Mouse (Mus musculus): ENCODE data around the gene Atp6v0c. TPM values are rescaled to one million over a fixed set of nuclear protein-coding genes. Genes with fewer than 3 reads are reported as not detected.

Gene Atp6v0c
- polyA plus RNA-seq, 1 experiment from 2014 or later = 522 TPM

GRCm38 (mm10) chr17:24201092-24201491 is 31.6 kb upstream of the Atp6v0c start:
- H3K4me3 ChIP-seq (ENCODE audit: low read length) = no peak overlapping the region
- H3K9me3 ChIP-seq (replicated peaks; ENCODE audit: control insufficient read depth, low read length) = no peaks in the 10 kb centered on the region
- no peak for ATAC-seq (replicated peaks; ENCODE audit: extremely low read depth, insufficient read depth, low FRiP score)
- 78% methylated on average over 4 of the region's 4 CpGs for WGBS
- H3K4me2 ChIP-seq (ENCODE audit: low read depth, low read length) = no peak overlapping the region
- H3K27me3 ChIP-seq (ENCODE audit: control insufficient read depth, insufficient read depth, low read length) = peaks cover 3% of the 10 kb centered on the region; the same call in 1 of the 2 replicates
- H3K27ac ChIP-seq (ENCODE audit: low read length) = no peak overlapping the region
- no peaks in the 10 kb centered on the region for H3K36me3 ChIP-seq (ENCODE audit: control insufficient read depth, insufficient read depth)
- no peak overlapping the region for H3K9ac ChIP-seq (ENCODE audit: low read length)
- peaks cover 42% of the 10 kb centered on the region for H3K4me1 ChIP-seq (ENCODE audit: control insufficient read depth, insufficient read depth, low read length)

GRCm38 (mm10) chr17:24199741-24200140 is 30.2 kb upstream of the Atp6v0c start:
- peaks cover 37% of the 10 kb centered on the region for H3K4me1 ChIP-seq (ENCODE audit: control insufficient read depth, insufficient read depth, low read length)

GRCm38 (mm10) chr17:24199252-24199651 is 29.8 kb upstream of the Atp6v0c start:
- Histone ChIP-seq H3K9ac (ENCODE audit: low read length) (no peak overlapping the region), H3K36me3 (ENCODE audit: control insufficient read depth, insufficient read depth) (no peaks in the 10 kb centered on the region), H3K4me1 (ENCODE audit: control insufficient read depth, insufficient read depth, low read length) (peaks cover 33% of the 10 kb centered on the region), H3K27ac (ENCODE audit: low read length) (no peak overlapping the region), H3K9me3 (replicated peaks; ENCODE audit: control insufficient read depth, low read length) (no peaks in the 10 kb centered on the region), H3K4me2 (ENCODE audit: low read depth, low read length) (no peak overlapping the region), H3K4me3 (ENCODE audit: low read length) (no peak overlapping the region), H3K27me3 (ENCODE audit: control insufficient read depth, insufficient read depth, low read length) (no peaks in the 10 kb centered on the region)
- WGBS = 74% methylated on average over 4 of the region's 4 CpGs
- ATAC-seq (replicated peaks; ENCODE audit: extremely low read depth, insufficient read depth, low FRiP score) = no peak

More at GRCm38 (mm10) chr17:24199741-24200140, 30.2 kb upstream of the Atp6v0c start:
- Histone ChIP-seq H3K9ac (ENCODE audit: low read length) (no peak overlapping the region), H3K4me2 (ENCODE audit: low read depth, low read length) (no peak overlapping the region), H3K27ac (ENCODE audit: low read length) (0 out of 2 replicates have a peak overlapping the region, but pooled peaks have one; percentile 8), H3K4me3 (ENCODE audit: low read length) (no peak overlapping the region), H3K36me3 (ENCODE audit: control insufficient read depth, insufficient read depth) (no peaks in the 10 kb centered on the region), H3K27me3 (ENCODE audit: control insufficient read depth, insufficient read depth, low read length) (no peaks in the 10 kb centered on the region), H3K9me3 (replicated peaks; ENCODE audit: control insufficient read depth, low read length) (no peaks in the 10 kb centered on the region)
- 35% methylated on average over 4 of the region's 4 CpGs for WGBS
- peak; percentile 41; the same call in 1 of the 2 replicates for ATAC-seq (replicated peaks; ENCODE audit: extremely low read depth, insufficient read depth, low FRiP score)

- Histone ChIP-seq H3K4me2 (ENCODE audit: low read depth, low read length) (no peak overlapping the region), H3K27me3 (ENCODE audit: control insufficient read depth, insufficient read depth, low read length) (no peaks in the 10 kb centered on the region), H3K4me3 (ENCODE audit: low read length) (no peak overlapping the region), H3K9me3 (replicated peaks; ENCODE audit: control insufficient read depth, low read length) (no peaks in the 10 kb centered on the region), H3K9ac (ENCODE audit: low read length) (no peak overlapping the region), H3K4me1 (ENCODE audit: control insufficient read depth, insufficient read depth, low read length) (peaks cover 30% of the 10 kb centered on the region), H3K27ac (ENCODE audit: low read length) (no peak overlapping the region), H3K36me3 (ENCODE audit: control insufficient read depth, insufficient read depth) (no peaks in the 10 kb centered on the region)
- ATAC-seq (replicated peaks; ENCODE audit: extremely low read depth, insufficient read depth, low FRiP score) = no peak
- WGBS = 40% methylated on average over 15 of the region's 15 CpGs
Observed at GRCm38 (mm10) chr17:24197032-24197824, 27.7 kb upstream of the Atp6v0c start.

- WGBS = 64% methylated on average over 2 of the region's 2 CpGs
- Histone ChIP-seq H3K36me3 (ENCODE audit: control insufficient read depth, insufficient read depth) (no peaks in the 10 kb centered on the region), H3K9ac (ENCODE audit: low read length) (no peak overlapping the region), H3K4me3 (ENCODE audit: low read length) (no peak overlapping the region), H3K27ac (ENCODE audit: low read length) (no peak overlapping the region), H3K4me1 (ENCODE audit: control insufficient read depth, insufficient read depth, low read length) (peaks cover 37% of the 10 kb centered on the region), H3K27me3 (ENCODE audit: control insufficient read depth, insufficient read depth, low read length) (no peaks in the 10 kb centered on the region), H3K9me3 (replicated peaks; ENCODE audit: control insufficient read depth, low read length) (no peaks in the 10 kb centered on the region), H3K4me2 (ENCODE audit: low read depth, low read length) (no peak overlapping the region)
- ATAC-seq (replicated peaks; ENCODE audit: extremely low read depth, insufficient read depth, low FRiP score) = no peak
Observed at GRCm38 (mm10) chr17:24195349-24195748, 25.8 kb upstream of the Atp6v0c start.

GRCm38 (mm10) chr17:24193769-24194168 is 24.3 kb upstream of the Atp6v0c start:
- 66% methylated on average over 5 of the region's 5 CpGs for WGBS
- no peak for ATAC-seq (replicated peaks; ENCODE audit: extremely low read depth, insufficient read depth, low FRiP score)
- H3K27me3 ChIP-seq (ENCODE audit: control insufficient read depth, insufficient read depth, low read length) = no peaks in the 10 kb centered on the region
- H3K27ac ChIP-seq (ENCODE audit: low read length) = no peak overlapping the region
- 0 out of 2 replicates have a peak, but pooled peaks cover 2% of the 10 kb centered on the region for H3K36me3 ChIP-seq (ENCODE audit: control insufficient read depth, insufficient read depth)
- no peak overlapping the region for H3K4me2 ChIP-seq (ENCODE audit: low read depth, low read length)
- H3K4me1 ChIP-seq (ENCODE audit: control insufficient read depth, insufficient read depth, low read length) = peaks cover 27% of the 10 kb centered on the region
- no peaks in the 10 kb centered on the region for H3K9me3 ChIP-seq (replicated peaks; ENCODE audit: control insufficient read depth, low read length)
- H3K9ac ChIP-seq (ENCODE audit: low read length) = 0 out of 2 replicates have a peak overlapping the region, but pooled peaks have one; percentile 38
- no peak overlapping the region for H3K4me3 ChIP-seq (ENCODE audit: low read length)

GRCm38 (mm10) chr17:24193268-24193667 is 23.8 kb upstream of the Atp6v0c start:
- no peak overlapping the region for H3K4me3 ChIP-seq (ENCODE audit: low read length)
- H3K4me1 ChIP-seq (ENCODE audit: control insufficient read depth, insufficient read depth, low read length) = peaks cover 27% of the 10 kb centered on the region
- H3K9ac ChIP-seq (ENCODE audit: low read length) = no peak overlapping the region
- WGBS = 84% methylated on average over 8 of the region's 8 CpGs
- no peaks in the 10 kb centered on the region for H3K27me3 ChIP-seq (ENCODE audit: control insufficient read depth, insufficient read depth, low read length)
- H3K27ac ChIP-seq (ENCODE audit: low read length) = no peak overlapping the region
- ATAC-seq (replicated peaks; ENCODE audit: extremely low read depth, insufficient read depth, low FRiP score) = no peak
- H3K9me3 ChIP-seq (replicated peaks; ENCODE audit: control insufficient read depth, low read length) = no peaks in the 10 kb centered on the region
- no peak overlapping the region for H3K4me2 ChIP-seq (ENCODE audit: low read depth, low read length)
- 0 out of 2 replicates have a peak, but pooled peaks cover 2% of the 10 kb centered on the region for H3K36me3 ChIP-seq (ENCODE audit: control insufficient read depth, insufficient read depth)

- no peaks in the 10 kb centered on the region for H3K9me3 ChIP-seq (replicated peaks; ENCODE audit: control insufficient read depth, low read length)
- H3K4me1 ChIP-seq (ENCODE audit: control insufficient read depth, insufficient read depth, low read length) = peaks cover 27% of the 10 kb centered on the region
- H3K27me3 ChIP-seq (ENCODE audit: control insufficient read depth, insufficient read depth, low read length) = no peaks in the 10 kb centered on the region
- WGBS = 78% methylated on average over 8 of the region's 8 CpGs
- no peak overlapping the region for H3K4me2 ChIP-seq (ENCODE audit: low read depth, low read length)
- H3K4me3 ChIP-seq (ENCODE audit: low read length) = no peak overlapping the region
- no peak overlapping the region; the same call in 1 of the 2 replicates for H3K9ac ChIP-seq (ENCODE audit: low read length)
- 0 out of 2 replicates have a peak, but pooled peaks cover 2% of the 10 kb centered on the region for H3K36me3 ChIP-seq (ENCODE audit: control insufficient read depth, insufficient read depth)
- no peak for ATAC-seq (replicated peaks; ENCODE audit: extremely low read depth, insufficient read depth, low FRiP score)
- H3K27ac ChIP-seq (ENCODE audit: low read length) = no peak overlapping the region
Observed at GRCm38 (mm10) chr17:24192848-24193247, 23.3 kb upstream of the Atp6v0c start.

DNA sequence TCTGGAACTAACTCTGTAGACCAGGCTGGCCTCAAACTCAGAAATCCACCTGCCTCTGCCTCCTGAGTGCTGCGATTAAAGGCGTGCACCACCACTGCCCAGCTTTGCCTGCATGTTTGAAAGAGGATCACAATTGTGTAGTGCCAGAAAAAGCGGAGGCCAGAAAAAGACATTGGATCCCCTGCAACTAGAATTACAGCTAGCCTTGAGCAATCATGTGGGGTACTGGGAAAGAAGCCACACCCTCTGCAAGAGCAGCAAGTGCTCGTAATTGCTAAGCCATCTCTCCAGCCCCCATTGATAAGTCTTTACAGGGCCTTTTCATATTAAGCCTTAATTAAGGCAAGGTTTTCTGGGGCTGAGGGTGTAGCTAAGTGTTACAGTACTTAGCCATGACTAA is 22.0 kb upstream of the Atp6v0c start:
- 71% methylated on average over 4 of the region's 4 CpGs for WGBS
- H3K27ac ChIP-seq (ENCODE audit: low read length) = no peak overlapping the region

More for the DNA sequence above, 22.0 kb upstream of the Atp6v0c start:
- no peak overlapping the region for H3K4me2 ChIP-seq (ENCODE audit: low read depth, low read length)
- H3K9ac ChIP-seq (ENCODE audit: low read length) = peak overlapping the region; percentile 49
- no peaks in the 10 kb centered on the region for H3K27me3 ChIP-seq (ENCODE audit: control insufficient read depth, insufficient read depth, low read length)
- H3K36me3 ChIP-seq (ENCODE audit: control insufficient read depth, insufficient read depth) = 0 out of 2 replicates have a peak, but pooled peaks cover 2% of the 10 kb centered on the region
- no peak overlapping the region for H3K4me3 ChIP-seq (ENCODE audit: low read length)
- peaks cover 20% of the 10 kb centered on the region for H3K4me1 ChIP-seq (ENCODE audit: control insufficient read depth, insufficient read depth, low read length)
- no peaks in the 10 kb centered on the region for H3K9me3 ChIP-seq (replicated peaks; ENCODE audit: control insufficient read depth, low read length)
- no peak for ATAC-seq (replicated peaks; ENCODE audit: extremely low read depth, insufficient read depth, low FRiP score)

Data from heart, embryonic 16.5 days (tissue).